Mouse (Mus musculus): ENCODE measurements around the gene B4galnt2. TPM values are rescaled to one million over a fixed set of nuclear protein-coding genes. Genes with fewer than 3 reads are reported as not detected.
A peak's percentile ranks its signal among the peaks of the same experiment; 100 is the strongest.

Gene B4galnt2
- polyA plus RNA-seq, 1 experiment: 0.15 TPM

- Histone ChIP-seq H3K4me3 (replicated peaks) (peak overlapping the region; percentile 91), H3K36me3 (replicated peaks; ENCODE audit: low read length) (peaks cover 6% of the 10 kb centered on the region), H3K9me3 (peaks cover 5% of the 10 kb centered on the region; the same call in 1 of the 2 replicates), H3K27me3 (replicated peaks) (peaks cover 43% of the 10 kb centered on the region), H3K4me1 (peaks cover 73% of the 10 kb centered on the region)
- TF ChIP-seq FLI1 (IDR thresholded peaks at IDR 0.05; ENCODE audit: low read length) (no peak), GATA1 (IDR thresholded peaks at IDR 0.05; ENCODE audit: borderline replicate concordance, low read length) (no peak)
Observed at GRCm38 (mm10) chr11:95843421-95843950, 71.2 kb downstream of the B4galnt2 start.

- peaks cover 6% of the 10 kb centered on the region for H3K36me3 ChIP-seq (replicated peaks; ENCODE audit: low read length)
- peaks cover 78% of the 10 kb centered on the region for H3K4me1 ChIP-seq
- H3K4me3 ChIP-seq (replicated peaks): peak overlapping the region; percentile 91
- H3K27me3 ChIP-seq (replicated peaks): peaks cover 48% of the 10 kb centered on the region
- H3K9me3 ChIP-seq: peaks cover 3% of the 10 kb centered on the region; the same call in 1 of the 2 replicates
- TF ChIP-seq GATA1 (IDR thresholded peaks at IDR 0.05; ENCODE audit: borderline replicate concordance, low read length) (no peak), FLI1 (IDR thresholded peaks at IDR 0.05; ENCODE audit: low read length) (no peak)
Observed at GRCm38 (mm10) chr11:95842953-95843352, 71.7 kb downstream of the B4galnt2 start.

GRCm38 (mm10) chr11:95842074-95842681, 72.5 kb downstream of the B4galnt2 start, which contains the start of gene Abi3:
Gene Abi3 (minus strand): TSS chr11:95842476.
- peak within 1 kb of the TSS; percentile 91 for H3K4me3 ChIP-seq (replicated peaks)
- peaks cover 85% of the 10 kb centered on the region for H3K4me1 ChIP-seq
- H3K27me3 ChIP-seq (replicated peaks): peaks cover 52% of the 10 kb centered on the region
- H3K36me3 ChIP-seq (replicated peaks; ENCODE audit: low read length): peaks cover 8% of the 10 kb centered on the region
- TF ChIP-seq GATA1 (IDR thresholded peaks at IDR 0.05; ENCODE audit: borderline replicate concordance, low read length) (no peak), FLI1 (IDR thresholded peaks at IDR 0.05; ENCODE audit: low read length) (no peak)
- H3K9me3 ChIP-seq: no peaks in the 10 kb centered on the region

- Histone ChIP-seq H3K27me3 (replicated peaks) (peaks cover 58% of the 10 kb centered on the region), H3K9me3 (no peaks in the 10 kb centered on the region), H3K4me3 (replicated peaks) (peak overlapping the region; percentile 91), H3K4me1 (peaks cover 92% of the 10 kb centered on the region), H3K36me3 (replicated peaks; ENCODE audit: low read length) (peaks cover 13% of the 10 kb centered on the region)
- TF ChIP-seq GATA1 (IDR thresholded peaks at IDR 0.05; ENCODE audit: borderline replicate concordance, low read length) (no peak), FLI1 (IDR thresholded peaks at IDR 0.05; ENCODE audit: low read length) (no peak)
Observed at GRCm38 (mm10) chr11:95841498-95841830, 73.2 kb downstream of the B4galnt2 start.

- Histone ChIP-seq H3K4me3 (replicated peaks) (peak overlapping the region; percentile 91), H3K4me1 (peaks cover 95% of the 10 kb centered on the region), H3K9me3 (no peaks in the 10 kb centered on the region), H3K36me3 (replicated peaks; ENCODE audit: low read length) (peaks cover 13% of the 10 kb centered on the region), H3K27me3 (replicated peaks) (peaks cover 63% of the 10 kb centered on the region)
- TF ChIP-seq GATA1 (IDR thresholded peaks at IDR 0.05; ENCODE audit: borderline replicate concordance, low read length): no peak
- TF ChIP-seq FLI1 (IDR thresholded peaks at IDR 0.05; ENCODE audit: low read length): no peak
Observed at GRCm38 (mm10) chr11:95840694-95841497, 73.8 kb downstream of the B4galnt2 start.

- Histone ChIP-seq H3K4me1 (peaks cover 96% of the 10 kb centered on the region), H3K36me3 (replicated peaks; ENCODE audit: low read length) (peaks cover 10% of the 10 kb centered on the region), H3K9me3 (no peaks in the 10 kb centered on the region), H3K4me3 (replicated peaks) (no peak overlapping the region), H3K27me3 (replicated peaks) (peaks cover 65% of the 10 kb centered on the region)
- no peak for TF ChIP-seq FLI1 (IDR thresholded peaks at IDR 0.05; ENCODE audit: low read length)
- TF ChIP-seq GATA1 (IDR thresholded peaks at IDR 0.05; ENCODE audit: borderline replicate concordance, low read length): no peak
Observed at GRCm38 (mm10) chr11:95838999-95839868, 75.5 kb downstream of the B4galnt2 start.

- no peaks in the 10 kb centered on the region for H3K9me3 ChIP-seq
- TF ChIP-seq GATA1 (IDR thresholded peaks at IDR 0.05; ENCODE audit: borderline replicate concordance, low read length): no peak
- TF ChIP-seq FLI1 (IDR thresholded peaks at IDR 0.05; ENCODE audit: low read length): no peak
- peaks cover 97% of the 10 kb centered on the region for H3K4me1 ChIP-seq
- peak overlapping the region; percentile 70 for H3K4me3 ChIP-seq (replicated peaks)
- peaks cover 68% of the 10 kb centered on the region for H3K27me3 ChIP-seq (replicated peaks)
- H3K36me3 ChIP-seq (replicated peaks; ENCODE audit: low read length): peaks cover 11% of the 10 kb centered on the region
Observed at GRCm38 (mm10) chr11:95838598-95838997, 76.1 kb downstream of the B4galnt2 start.

- Histone ChIP-seq H3K9me3 (no peaks in the 10 kb centered on the region), H3K36me3 (replicated peaks; ENCODE audit: low read length) (peaks cover 26% of the 10 kb centered on the region), H3K27me3 (replicated peaks) (peaks cover 72% of the 10 kb centered on the region), H3K4me3 (replicated peaks) (no peak within 1 kb of the TSS), H3K4me1 (peaks cover 87% of the 10 kb centered on the region)
- TF ChIP-seq FLI1 (IDR thresholded peaks at IDR 0.05; ENCODE audit: low read length) (no peak), GATA1 (IDR thresholded peaks at IDR 0.05; ENCODE audit: borderline replicate concordance, low read length) (no peak)
Observed at GRCm38 (mm10) chr11:95837059-95837458, 77.6 kb downstream of the B4galnt2 start, which contains the start of gene Gngt2. Gene Gngt2 (plus strand): TSS chr11:95837216.

GRCm38 (mm10) chr11:95836433-95836832, 78.3 kb downstream of the B4galnt2 start:
- TF ChIP-seq FLI1 (IDR thresholded peaks at IDR 0.05; ENCODE audit: low read length): no peak
- no peak for TF ChIP-seq GATA1 (IDR thresholded peaks at IDR 0.05; ENCODE audit: borderline replicate concordance, low read length)
- Histone ChIP-seq H3K9me3 (peaks cover under 1% of the 10 kb centered on the region; the same call in 1 of the 2 replicates), H3K36me3 (replicated peaks; ENCODE audit: low read length) (peaks cover 29% of the 10 kb centered on the region), H3K4me1 (peaks cover 83% of the 10 kb centered on the region), H3K27me3 (replicated peaks) (peaks cover 70% of the 10 kb centered on the region), H3K4me3 (replicated peaks) (no peak overlapping the region)

All from megakaryocyte, embryonic 14.5 days (primary cell).